Mouse (Mus musculus) 3T3-L1 (cell line): ENCODE measurements around the gene H2-Q10.
"Not testable (repeated sequence)": the region's sequence is repeated elsewhere in the genome, so short reads cannot be mapped to it uniquely, and the experiment has no call there.

Experiments used
- DNase-seq: peaks from one replicate; pipeline ENCODE4 v3.0.0-alpha.2; 2015; ENCODE audit warnings: low read depth, low spot score

H2-Q10 gene

GRCm38 (mm10) chr17:35458247-35458646, 11.6 kb upstream of the H2-Q10 start:
- DNase-seq: not testable (repeated sequence)

GRCm38 (mm10) chr17:35460513-35461341, 9.2 kb upstream of the H2-Q10 start:
- DNase-seq: not testable (repeated sequence)

GRCm38 (mm10) chr17:35465651-35466050, 4.2 kb upstream of the H2-Q10 start:
- DNase-seq: not testable (repeated sequence)

- peak; percentile 52 for DNase-seq
Observed at GRCm38 (mm10) chr17:35468936-35469335, 953 bp upstream of the H2-Q10 start.

DNA sequence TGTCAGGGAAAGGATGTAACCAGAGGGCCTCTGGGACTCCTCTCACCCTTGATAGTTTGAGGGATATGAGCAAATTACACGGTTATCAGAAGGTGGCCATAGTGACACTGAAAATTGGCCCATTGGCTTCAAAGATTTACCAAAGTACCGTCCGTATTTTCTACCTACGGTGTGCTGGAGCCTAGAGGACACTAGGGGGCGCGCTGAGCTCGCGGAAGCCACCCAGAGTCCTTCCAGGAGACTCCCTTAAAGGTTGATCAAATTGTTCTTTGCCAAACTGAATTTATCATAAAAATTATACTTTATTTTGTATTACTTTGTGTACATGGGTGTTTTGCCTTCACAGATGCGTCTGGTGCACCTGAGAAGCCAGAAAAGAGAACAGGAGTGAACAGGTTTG, 14.2 kb downstream of the H2-Q10 start:
- DNase-seq: peak; percentile 75

DNA sequence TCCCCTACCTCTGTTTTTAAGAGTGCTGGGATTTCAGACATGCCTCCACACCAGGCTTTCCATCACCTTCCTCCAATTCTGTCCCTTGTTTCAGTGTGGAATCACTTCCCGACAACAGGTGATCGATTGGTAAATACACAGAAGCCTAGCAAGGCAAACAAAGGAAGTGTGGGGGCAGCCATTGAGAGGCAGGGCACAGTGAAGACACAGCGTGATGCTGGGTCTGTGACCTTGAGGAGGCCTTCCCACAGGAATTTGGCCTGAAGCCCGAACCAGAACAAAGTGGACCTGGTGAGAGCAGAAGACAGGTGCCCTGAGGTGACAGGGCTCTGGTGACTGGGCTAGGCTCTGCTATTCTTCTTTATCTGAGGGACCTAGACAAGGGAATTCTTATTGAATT, 15.8 kb downstream of the H2-Q10 start:
- no peak for DNase-seq

DNA sequence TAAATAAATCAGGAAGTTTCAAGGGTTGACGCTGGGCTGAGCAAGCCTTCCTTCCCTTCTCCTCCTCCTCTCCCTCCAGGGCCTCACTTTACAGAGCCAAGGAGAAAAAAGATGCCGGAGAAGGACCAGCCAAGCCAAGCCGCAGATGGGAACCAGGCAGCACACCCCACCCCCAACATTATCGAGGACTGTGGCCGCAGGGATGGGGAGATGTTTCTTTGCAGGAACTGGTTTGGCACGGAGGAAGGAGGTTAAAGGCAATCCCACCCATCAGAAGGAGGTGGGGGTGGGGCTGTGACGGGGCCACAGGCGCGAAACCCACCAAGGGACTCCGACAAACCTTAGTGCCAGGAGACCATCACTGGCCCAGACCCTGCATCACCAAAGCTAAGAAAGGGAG, 16.8 kb downstream of the H2-Q10 start:
- no peak for DNase-seq

- no peak for DNase-seq
Observed at GRCm38 (mm10) chr17:35488041-35488440, 18.2 kb downstream of the H2-Q10 start.

- DNase-seq: no peak
Observed at GRCm38 (mm10) chr17:35490320-35490719, 20.4 kb downstream of the H2-Q10 start.

DNA sequence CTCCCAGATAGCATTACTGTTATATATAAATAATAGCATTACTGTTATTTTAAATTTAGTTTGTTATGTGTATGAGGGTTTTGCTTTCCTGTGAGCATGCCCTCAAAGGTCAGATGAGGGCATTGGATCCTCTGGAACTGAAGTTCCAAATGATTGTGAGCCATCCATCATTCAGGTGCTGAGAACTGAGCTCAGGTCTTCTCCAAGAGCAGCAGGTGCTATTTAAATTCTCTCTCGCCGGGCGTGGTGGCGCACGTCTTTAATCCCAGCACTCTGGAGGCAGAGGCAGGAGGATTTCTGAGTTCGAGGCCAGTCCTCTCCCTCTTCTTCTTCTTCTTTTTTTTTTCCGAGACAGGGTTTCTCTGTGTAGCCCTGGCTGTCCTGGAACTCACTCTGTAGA, 27.2 kb downstream of the H2-Q10 start:
- no peak for DNase-seq

- DNase-seq: no peak
Observed at GRCm38 (mm10) chr17:35502226-35502625, 32.3 kb downstream of the H2-Q10 start.

- DNase-seq: no peak
Observed at GRCm38 (mm10) chr17:35502762-35503161, 32.9 kb downstream of the H2-Q10 start.

DNA sequence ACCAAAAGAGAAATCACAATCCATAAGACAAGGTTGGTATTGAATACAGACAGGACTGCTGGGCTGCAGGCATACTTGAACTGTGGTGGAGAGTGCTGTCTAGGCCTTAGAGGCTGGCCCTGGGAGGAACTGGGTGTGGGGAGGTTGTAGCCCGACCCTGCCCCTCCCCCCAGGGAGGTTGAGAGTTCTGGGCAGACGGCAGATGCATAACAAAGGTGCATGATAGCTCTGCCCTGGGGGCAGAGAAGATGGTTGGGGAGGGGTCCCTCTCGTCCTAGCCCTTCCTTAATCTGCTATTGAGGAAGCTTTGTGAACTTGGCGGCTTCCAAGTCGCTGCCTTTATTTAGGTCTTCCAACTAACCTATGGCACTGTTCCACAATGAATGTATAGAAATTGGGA, 34.0 kb downstream of the H2-Q10 start:
- no peak for DNase-seq

GRCm38 (mm10) chr17:35504628-35505481, 35.0 kb downstream of the H2-Q10 start:
- DNase-seq: no peak

DNA sequence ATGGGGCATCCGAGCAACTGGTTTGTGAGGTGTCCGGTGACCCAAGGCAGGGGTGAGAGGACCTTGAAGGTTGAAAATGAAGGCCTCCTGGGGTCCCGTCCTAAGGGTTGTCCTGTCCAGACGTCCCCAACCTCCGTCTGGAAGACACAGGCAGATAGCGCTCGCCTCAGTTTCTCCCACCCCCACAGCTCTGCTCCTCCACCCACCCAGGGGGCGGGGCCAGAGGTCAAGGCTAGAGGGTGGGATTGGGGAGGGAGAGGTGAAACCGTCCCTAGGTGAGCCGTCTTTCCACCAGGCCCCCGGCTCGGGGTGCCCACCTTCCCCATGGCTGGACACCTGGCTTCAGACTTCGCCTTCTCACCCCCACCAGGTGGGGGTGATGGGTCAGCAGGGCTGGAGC, 35.9 kb downstream of the H2-Q10 start, which contains the start of gene Pou5f1:
TSS of gene Pou5f1 (plus strand) at position 243 of the 400 bp plus-strand sequence.
- no peak for DNase-seq

GRCm38 (mm10) chr17:35506881-35507280, 37.0 kb downstream of the H2-Q10 start:
- no peak for DNase-seq

GRCm38 (mm10) chr17:35507556-35508260, 37.8 kb downstream of the H2-Q10 start:
- no peak for DNase-seq

- not testable (repeated sequence) for DNase-seq
Observed at GRCm38 (mm10) chr17:35508279-35508678, 38.4 kb downstream of the H2-Q10 start.

DNA sequence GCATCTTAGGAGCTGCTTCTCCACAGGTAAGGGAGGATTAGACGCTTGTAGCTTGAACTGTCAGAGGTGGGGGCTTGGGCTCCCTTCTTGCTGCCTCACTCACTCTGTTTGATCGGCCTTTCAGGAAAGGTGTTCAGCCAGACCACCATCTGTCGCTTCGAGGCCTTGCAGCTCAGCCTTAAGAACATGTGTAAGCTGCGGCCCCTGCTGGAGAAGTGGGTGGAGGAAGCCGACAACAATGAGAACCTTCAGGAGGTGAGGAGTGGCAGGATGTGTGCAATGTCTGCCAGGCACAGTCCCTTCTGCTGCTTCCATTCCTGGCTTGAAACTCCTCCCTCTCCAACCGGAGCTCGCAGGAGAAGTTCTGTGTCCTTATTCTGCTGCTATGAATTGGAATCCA, 39.4 kb downstream of the H2-Q10 start:
- no peak for DNase-seq

- peak; percentile 68 for DNase-seq
Observed at GRCm38 (mm10) chr17:35512916-35513626, 43.2 kb downstream of the H2-Q10 start.

- DNase-seq: peak; percentile 92
Observed at GRCm38 (mm10) chr17:35513886-35514285, 44.0 kb downstream of the H2-Q10 start.
